ENCODE assay signal across 11 mouse cellular contexts in the genomic region with DNA sequence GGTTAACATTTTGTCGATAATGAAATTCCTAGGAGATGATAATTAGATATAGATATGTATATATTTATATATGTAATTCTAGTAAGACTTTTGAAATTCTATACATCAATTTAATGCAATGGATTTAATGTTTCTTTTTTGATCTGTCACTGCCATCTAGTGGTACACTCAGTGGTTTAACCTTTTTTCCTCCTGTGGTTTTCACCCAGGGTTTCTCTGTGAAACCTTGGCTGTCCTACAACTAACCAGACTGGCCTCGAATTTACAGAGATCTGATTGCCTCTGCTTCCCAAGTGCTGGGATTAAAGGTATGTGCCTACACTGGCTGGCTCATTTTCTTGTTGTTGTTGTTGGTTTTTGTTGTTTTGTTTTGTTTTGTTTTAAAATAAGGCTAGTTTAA.
DNase-seq lines count a peak whose midpoint lies in the region; ATAC-seq lines count a peak whose summit lies in the region.
"Had no signal": no experiment of that assay in that cellular context is flagged by ENCODE, and none has a peak within 500 bp of the region (broad histone marks: within the 10 kb centered on the region; RNA-seq: fewer than 3 reads in every experiment).

No protein-coding gene starts in this region.

- H3K27ac ChIP-seq in neural tube, embryonic 12.5 days = no peak overlapping the region
- H3K27ac ChIP-seq: lung, embryonic 15.5 days had no signal

- no peak for DNase-seq in frontal cortex, postnatal 14 days (ENCODE audit: low spot score in 2 of 2)
- DNase-seq in neural tube, embryonic 10.5 days (ENCODE audit: extremely low spot score, low spot score) = no peak
- no peak for DNase-seq in lung, adult 18-20 months
- no peak for DNase-seq in layer of hippocampus, postnatal 25 days (ENCODE audit: extremely low spot score in 1 of 2, low spot score in 1 of 2)

- H3K9ac ChIP-seq in neural tube, embryonic 12.5 days = no peak overlapping the region
- H3K9ac ChIP-seq: lung, embryonic 15.5 days had no signal

- H3K9me3 ChIP-seq in neural tube, embryonic 12.5 days = no peaks in the 10 kb centered on the region
- H3K9me3 ChIP-seq: lung, embryonic 15.5 days had no signal

- H3K4me1 ChIP-seq in neural tube, embryonic 12.5 days = no peaks in the 10 kb centered on the region
- H3K4me1 ChIP-seq: lung, embryonic 15.5 days had no signal

- 23% methylated on average over 2 of the region's 2 CpGs for WGBS in neural tube, embryonic 12.5 days

- no peak overlapping the region for H3K4me3 ChIP-seq in neural tube, embryonic 12.5 days
- H3K4me3 ChIP-seq: erythroblast, embryonic 14.5 days; lung, embryonic 15.5 days had no signal

- ATAC-seq in frontal cortex, adult (ENCODE audit: low TSS enrichment) = peak; percentile 74
- peak; percentile 56; the same call in 1 of the 2 replicates for ATAC-seq in neural tube, embryonic 12.5 days (ENCODE audit: low FRiP score, low read depth)
- ATAC-seq in hematopoietic stem cell, adult 5-6 weeks (replicated peaks in 1 of 2; ENCODE audit: insufficient read depth in 1 of 2, low FRiP score in 2 of 2, low TSS enrichment in 1 of 2, low read depth in 1 of 2, poor library complexity in 2 of 2, severe bottlenecking in 2 of 2) = peak; percentile 66 to 67; a peak in 3 of 4 replicates
- ATAC-seq in erythroblast, adult 5-6 weeks (replicated peaks; ENCODE audit: low FRiP score, poor library complexity, severe bottlenecking) = no peak
- ATAC-seq: intestine, embryonic 16.5 days had no signal

- no peaks in the 10 kb centered on the region for H3K27me3 ChIP-seq in neural tube, embryonic 12.5 days (replicated peaks)
- H3K27me3 ChIP-seq: lung, embryonic 15.5 days had no signal

- no peaks in the 10 kb centered on the region for H3K36me3 ChIP-seq in neural tube, embryonic 12.5 days
- H3K36me3 ChIP-seq: lung, embryonic 15.5 days had no signal

- H3K4me2 ChIP-seq in neural tube, embryonic 12.5 days (replicated peaks) = no peak overlapping the region
- H3K4me2 ChIP-seq: lung, embryonic 15.5 days had no signal
